Mouse (Mus musculus) CD4-positive, CD25-positive, alpha-beta regulatory T cell (primary cell): ENCODE data around the gene Psg21. TPM values are rescaled to one million over a fixed set of nuclear protein-coding genes. Genes with fewer than 3 reads are reported as not detected.

ENCODE experiments used
- polyA plus RNA-seq: library from polyadenylated mRNA; unstranded; fragments of 100-300 nt; shearing (Covaris generic); gene quantifications from one replicate; pipeline ENCODE4 v1.2.1, GENCODE M21; 2017

Gene Psg21
- not detected for polyA plus RNA-seq

DNA sequence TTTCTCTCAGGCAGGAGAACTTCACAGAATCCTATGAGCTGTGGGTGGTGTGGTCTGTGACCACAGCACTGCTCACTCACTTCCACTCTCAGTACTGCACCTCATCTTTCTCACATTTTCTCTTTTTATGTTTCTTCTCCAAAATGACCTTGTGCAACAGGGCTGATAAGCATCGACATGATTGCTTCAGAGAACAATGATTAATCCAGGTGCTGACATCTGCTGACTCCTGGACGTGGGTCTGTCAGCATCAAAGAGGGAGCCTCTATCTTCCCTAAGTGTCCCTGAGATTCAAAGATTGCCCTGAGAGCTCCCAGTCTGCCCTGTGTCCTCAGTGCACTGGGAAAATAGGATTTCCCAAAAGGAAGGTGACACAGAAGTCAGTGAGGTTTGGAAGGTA, at the start of gene Psg21:
Psg21 (minus strand) TSS at position 101 of the 400 bp plus-strand sequence.

DNA sequence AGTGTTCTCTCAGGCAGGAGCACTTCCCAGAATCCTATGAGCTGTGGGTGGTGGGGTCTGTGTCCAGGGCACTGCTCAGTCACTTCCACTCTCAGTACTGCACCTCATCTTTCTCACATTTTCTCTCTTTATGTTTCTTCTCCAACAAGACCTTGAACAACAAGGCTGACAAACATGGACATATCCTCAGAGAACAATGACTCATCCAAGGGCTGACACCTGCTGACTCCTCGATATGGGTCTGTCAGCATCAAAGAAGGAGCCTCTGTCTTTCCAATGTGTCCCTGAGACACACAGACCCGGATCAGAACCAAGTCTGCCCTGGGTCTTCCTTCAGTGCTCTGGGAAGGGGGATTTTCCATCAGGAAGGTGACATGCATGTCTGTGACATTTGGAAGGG, 29.6 kb upstream of the Psg21 start, which contains the start of gene Psg20:
Psg20 (minus strand) TSS at position 101 of the 400 bp plus-strand sequence.

GRCm38 (mm10) chr7:18616401-18616800, 40.1 kb downstream of the Psg21 start, which contains the start of gene Psg23:
TSS of gene Psg23 (minus strand) at chr7:18616501.

Other genes starting within 250 kb of the Psg21 start
- gene Psg28, start 224.7 kb downstream of the Psg21 start, polyA plus RNA-seq = not detected
- not detected for gene Psg26, start 172.5 kb downstream of the Psg21 start, polyA plus RNA-seq
- not detected for gene Psg25, start 124.5 kb downstream of the Psg21 start, polyA plus RNA-seq
- not detected for gene Psg27, start 89.4 kb downstream of the Psg21 start, polyA plus RNA-seq
- gene Psg23, start 40.2 kb downstream of the Psg21 start, polyA plus RNA-seq = not detected
- gene Psg20, start 29.5 kb upstream of the Psg21 start, polyA plus RNA-seq = not detected
- not detected for gene Psg22, start 61.4 kb upstream of the Psg21 start, polyA plus RNA-seq
- gene Psg19, start 141.8 kb upstream of the Psg21 start, polyA plus RNA-seq = not detected
- gene Psg17, start 164.9 kb upstream of the Psg21 start, polyA plus RNA-seq = not detected
- gene Mill2, start 183.2 kb upstream of the Psg21 start, polyA plus RNA-seq = 0.12 TPM
- 122 TPM for gene Pglyrp1, start 214.6 kb upstream of the Psg21 start, polyA plus RNA-seq